Comparison of ENCODE assay signal across 8 mouse cellular contexts in the genomic region with DNA sequence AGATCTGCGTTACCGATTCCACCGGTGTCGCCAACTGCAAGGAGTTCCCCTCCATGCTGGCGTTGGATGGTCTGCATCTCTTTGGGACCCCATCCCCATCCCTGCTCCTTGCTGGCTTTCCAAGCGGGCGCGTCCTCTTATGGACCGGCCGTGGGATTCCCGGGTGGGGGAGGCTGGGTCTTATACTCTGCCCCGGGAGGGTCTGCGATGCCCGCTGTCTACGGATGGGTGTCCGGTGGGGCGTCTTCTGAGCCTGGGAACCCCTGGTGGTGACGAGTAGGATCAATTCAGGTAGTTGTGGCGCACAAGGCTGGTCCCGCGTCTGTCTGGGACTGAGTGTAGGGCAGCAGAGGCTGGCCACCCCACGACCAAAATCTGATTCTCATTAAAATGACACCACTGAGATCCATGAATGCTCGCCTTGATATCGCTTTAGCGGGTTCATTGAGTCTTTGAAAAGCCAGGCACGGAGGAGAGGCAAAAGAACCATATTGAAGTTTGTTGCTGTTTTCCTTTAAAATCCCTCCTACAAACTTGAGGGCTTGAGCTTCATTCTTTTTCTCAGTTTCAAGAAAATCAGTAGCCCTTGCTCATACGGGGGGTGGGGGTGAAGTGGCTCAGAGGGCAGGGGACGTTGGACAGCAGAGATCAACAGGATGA.
DNase-seq lines count a peak whose midpoint lies in the region; ATAC-seq and TF ChIP-seq lines count a peak whose summit lies in the region.

No protein-coding gene starts in this region.

- peak; percentile 35 for TF ChIP-seq CTCF in midbrain, postnatal 0 days (IDR thresholded peaks at IDR 0.05)

- under 1% methylated on average over 28 of the region's 28 CpGs for WGBS in embryonic facial prominence, embryonic 12.5 days
- 2% methylated on average over 28 of the region's 28 CpGs for WGBS in intestine, embryonic 15.5 days
- WGBS in midbrain, postnatal 0 days = under 1% methylated on average over 28 of the region's 28 CpGs

- H3K27ac ChIP-seq in embryonic facial prominence, embryonic 12.5 days = no peak overlapping the region
- H3K27ac ChIP-seq in intestine, embryonic 15.5 days = no peak overlapping the region
- no peak overlapping the region for H3K27ac ChIP-seq in midbrain, postnatal 0 days (ENCODE audit: low read depth, low read length)

- H3K4me3 ChIP-seq in embryonic facial prominence, embryonic 12.5 days = peak overlapping the region; percentile 50
- H3K4me3 ChIP-seq in intestine, embryonic 15.5 days (replicated peaks) = peak overlapping the region; percentile 53
- peak overlapping the region; percentile 46 for H3K4me3 ChIP-seq in midbrain, postnatal 0 days (ENCODE audit: low read depth, low read length)

- DNase-seq in frontal cortex, adult 2 months (ENCODE audit: extremely low spot score in 1 of 2, low spot score in 1 of 2) = no peak
- peak; percentile 42 for DNase-seq in CD4-positive helper T cell, adult 2 months (ENCODE audit: low read depth, low spot score)
- no peak for DNase-seq in midbrain, postnatal 0 days (ENCODE audit: low spot score)
- no peak for DNase-seq in frontal cortex, postnatal 10 days (ENCODE audit: low spot score in 2 of 2)
- DNase-seq in right cerebral cortex, postnatal 10 days (ENCODE audit: low spot score in 2 of 2) = no peak

- ATAC-seq in frontal cortex, adult (ENCODE audit: low TSS enrichment) = 0 out of 2 replicates have a peak, but pooled peaks have one; percentile 4
- ATAC-seq in embryonic facial prominence, embryonic 12.5 days (ENCODE audit: insufficient number of reproducible peaks, insufficient read depth, low FRiP score, low TSS enrichment) = peak; percentile 59; the same call in 1 of the 2 replicates
- peak; percentile 61 for ATAC-seq in intestine, embryonic 15.5 days
- ATAC-seq in midbrain, postnatal 0 days (ENCODE audit: low FRiP score) = peak; percentile 62

- peak overlapping the region; percentile 96 for H3K4me2 ChIP-seq in embryonic facial prominence, embryonic 12.5 days (replicated peaks)
- H3K4me2 ChIP-seq in intestine, embryonic 15.5 days (replicated peaks) = peak overlapping the region; percentile 98
- peak overlapping the region; percentile 83 for H3K4me2 ChIP-seq in midbrain, postnatal 0 days (ENCODE audit: low read depth, low read length, poor library complexity, severe bottlenecking)

- H3K27me3 ChIP-seq in embryonic facial prominence, embryonic 12.5 days = peaks cover 24% of the 10 kb centered on the region
- H3K27me3 ChIP-seq in intestine, embryonic 15.5 days (replicated peaks) = peaks cover 11% of the 10 kb centered on the region
- H3K27me3 ChIP-seq in midbrain, postnatal 0 days (ENCODE audit: insufficient read depth, low read length) = peaks cover 7% of the 10 kb centered on the region; the same call in 1 of the 2 replicates

- H3K36me3 ChIP-seq in embryonic facial prominence, embryonic 12.5 days = no peaks in the 10 kb centered on the region
- H3K36me3 ChIP-seq in intestine, embryonic 15.5 days = no peaks in the 10 kb centered on the region
- no peaks in the 10 kb centered on the region for H3K36me3 ChIP-seq in midbrain, postnatal 0 days (ENCODE audit: insufficient read depth, low read length)

- no peaks in the 10 kb centered on the region for H3K9me3 ChIP-seq in embryonic facial prominence, embryonic 12.5 days
- H3K9me3 ChIP-seq in intestine, embryonic 15.5 days = no peaks in the 10 kb centered on the region
- H3K9me3 ChIP-seq in midbrain, postnatal 0 days (ENCODE audit: low read length) = no peaks in the 10 kb centered on the region

- H3K9ac ChIP-seq in embryonic facial prominence, embryonic 12.5 days = peak overlapping the region; percentile 47
- H3K9ac ChIP-seq in intestine, embryonic 15.5 days = peak overlapping the region; percentile 38
- H3K9ac ChIP-seq in midbrain, postnatal 0 days (replicated peaks; ENCODE audit: low read length, poor library complexity, severe bottlenecking) = 0 out of 2 replicates have a peak overlapping the region, but pooled peaks have one; percentile 15

- peaks cover 4% of the 10 kb centered on the region; the same call in 1 of the 2 replicates for H3K4me1 ChIP-seq in embryonic facial prominence, embryonic 12.5 days
- peaks cover 6% of the 10 kb centered on the region; the same call in 1 of the 2 replicates for H3K4me1 ChIP-seq in intestine, embryonic 15.5 days (replicated peaks)
- peaks cover 5% of the 10 kb centered on the region; the same call in 1 of the 2 replicates for H3K4me1 ChIP-seq in midbrain, postnatal 0 days (ENCODE audit: insufficient read depth, low read length)

Comparison
In these comparisons a context has a peak if more than half of its experiments do, and no peak if none do; other contexts are left out.
1. ATAC-seq: peak in every context shown above with its lines; median percentile 62 in midbrain, postnatal 0 days; 61 in intestine, embryonic 15.5 days; 59 in embryonic facial prominence, embryonic 12.5 days; 4 in frontal cortex, adult.